Mouse (Mus musculus) erythroblast, embryonic 14.5 days (primary cell): ENCODE measurements around the gene Plekhh1. TPM values are rescaled to one million over a fixed set of nuclear protein-coding genes. Genes with fewer than 3 reads are reported as not detected.

Experiments
- H3K27me3 ChIP-seq: 2 replicates; pipeline ENCODE4 v1.6.1; 2012; ENCODE audit warnings: inconsistent platforms; ENCODE audit not compliant: control insufficient read depth
- H3K36me3 ChIP-seq: 2 replicates; pipeline ENCODE4 v1.6.1; 2012; ENCODE audit warnings: mild to moderate bottlenecking, inconsistent platforms; ENCODE audit not compliant: control insufficient read depth
- H3K4me1 ChIP-seq: 2 replicates; pipeline ENCODE4 v1.6.1; 2012; ENCODE audit warnings: inconsistent platforms; ENCODE audit not compliant: control insufficient read depth
- H3K4me3 ChIP-seq: replicated peaks from 2 replicates; pipeline ENCODE3; 2012; ENCODE audit warnings: moderate library complexity, mild to moderate bottlenecking, inconsistent platforms
- H3K9me3 ChIP-seq: 2 replicates; pipeline ENCODE4 v1.6.1; 2012; ENCODE audit warnings: low read length, inconsistent platforms, mixed read lengths; ENCODE audit not compliant: control insufficient read depth
- GATA1 ChIP-seq: IDR thresholded peaks from 2 replicates; pipeline ENCODE4 v1.6.1; 2012; ENCODE audit warnings: low read length, inconsistent platforms, mixed read lengths
- TAL1 ChIP-seq: IDR thresholded peaks from 3 replicates; pipeline ENCODE4 v1.6.1; 2012; ENCODE audit warnings: low read length, inconsistent platforms, mixed read lengths
- polyA plus RNA-seq: library from polyadenylated mRNA; stranded (reverse); fragments of >175 nt; gene quantifications from 2 replicates; pipeline ENCODE4 v1.2.3, GENCODE M21; 2012

Gene Plekhh1
- polyA plus RNA-seq, 1 experiment: not detected

GRCm38 (mm10) chr12:78996711-78997110 lies 32.3 kb upstream of the Plekhh1 start:
- Histone ChIP-seq H3K4me3 (no peak overlapping the region), H3K4me1 (no peaks in the 10 kb centered on the region), H3K9me3 (no peaks in the 10 kb centered on the region), H3K36me3 (no peaks in the 10 kb centered on the region), H3K27me3 (no peaks in the 10 kb centered on the region)
- TF ChIP-seq GATA1 (no peak), TAL1 (no peak)

GRCm38 (mm10) chr12:79002406-79002805 lies 26.6 kb upstream of the Plekhh1 start:
- Histone ChIP-seq H3K36me3 (no peaks in the 10 kb centered on the region), H3K4me1 (peaks cover 13% of the 10 kb centered on the region), H3K27me3 (peaks cover 31% of the 10 kb centered on the region), H3K4me3 (no peak overlapping the region), H3K9me3 (no peaks in the 10 kb centered on the region)
- TF ChIP-seq TAL1 (no peak), GATA1 (no peak)

- H3K4me3 ChIP-seq: no peak overlapping the region
- TF ChIP-seq TAL1: no peak
- TF ChIP-seq GATA1: no peak
- no peaks in the 10 kb centered on the region for H3K9me3 ChIP-seq
- H3K27me3 ChIP-seq: peaks cover 36% of the 10 kb centered on the region
- H3K4me1 ChIP-seq: peaks cover 14% of the 10 kb centered on the region
- no peaks in the 10 kb centered on the region for H3K36me3 ChIP-seq
Measured at GRCm38 (mm10) chr12:79002978-79003377, 26.0 kb upstream of the Plekhh1 start.

- peaks cover 42% of the 10 kb centered on the region for H3K27me3 ChIP-seq
- no peak overlapping the region for H3K4me3 ChIP-seq
- H3K4me1 ChIP-seq: peaks cover 14% of the 10 kb centered on the region
- TF ChIP-seq TAL1: no peak
- no peak for TF ChIP-seq GATA1
- H3K9me3 ChIP-seq: no peaks in the 10 kb centered on the region
- H3K36me3 ChIP-seq: no peaks in the 10 kb centered on the region
Measured at GRCm38 (mm10) chr12:79005456-79005855, 23.5 kb upstream of the Plekhh1 start.

GRCm38 (mm10) chr12:79006076-79006475 lies 22.9 kb upstream of the Plekhh1 start:
- TF ChIP-seq GATA1: no peak
- TF ChIP-seq TAL1: no peak
- Histone ChIP-seq H3K4me1 (peaks cover 14% of the 10 kb centered on the region), H3K36me3 (no peaks in the 10 kb centered on the region), H3K9me3 (no peaks in the 10 kb centered on the region), H3K4me3 (peak overlapping the region; percentile 72), H3K27me3 (peaks cover 42% of the 10 kb centered on the region)

GRCm38 (mm10) chr12:79006478-79007125 lies 22.4 kb upstream of the Plekhh1 start:
- Histone ChIP-seq H3K4me1 (peaks cover 14% of the 10 kb centered on the region), H3K4me3 (peak overlapping the region; percentile 72)
- no peak for TF ChIP-seq GATA1
- no peak for TF ChIP-seq TAL1

GRCm38 (mm10) chr12:79007126-79007753 lies 21.7 kb upstream of the Plekhh1 start, which contains the start of gene Tmem229b:
Tmem229b (minus strand) TSS chr12:79007627.
- Histone ChIP-seq H3K36me3 (no peaks in the 10 kb centered on the region), H3K4me3 (peak within 1 kb of the TSS; percentile 72), H3K4me1 (peaks cover 14% of the 10 kb centered on the region), H3K9me3 (no peaks in the 10 kb centered on the region), H3K27me3 (peaks cover 42% of the 10 kb centered on the region)
- TF ChIP-seq TAL1: no peak
- TF ChIP-seq GATA1: no peak

More at GRCm38 (mm10) chr12:79006478-79007125, 22.4 kb upstream of the Plekhh1 start:
- peaks cover 42% of the 10 kb centered on the region for H3K27me3 ChIP-seq
- H3K9me3 ChIP-seq: no peaks in the 10 kb centered on the region
- H3K36me3 ChIP-seq: no peaks in the 10 kb centered on the region

- Histone ChIP-seq H3K36me3 (no peaks in the 10 kb centered on the region), H3K4me3 (no peak overlapping the region), H3K27me3 (peaks cover 30% of the 10 kb centered on the region), H3K4me1 (peaks cover 12% of the 10 kb centered on the region), H3K9me3 (no peaks in the 10 kb centered on the region)
- TF ChIP-seq TAL1 (no peak), GATA1 (no peak)
Measured at GRCm38 (mm10) chr12:79010569-79010968, 18.4 kb upstream of the Plekhh1 start.

- H3K9me3 ChIP-seq: no peaks in the 10 kb centered on the region
- H3K27me3 ChIP-seq: no peaks in the 10 kb centered on the region
- peaks cover 3% of the 10 kb centered on the region for H3K4me1 ChIP-seq
- H3K36me3 ChIP-seq: no peaks in the 10 kb centered on the region
- TF ChIP-seq GATA1 (no peak), TAL1 (no peak)
- no peak overlapping the region for H3K4me3 ChIP-seq
Measured at GRCm38 (mm10) chr12:79016109-79016508, 12.9 kb upstream of the Plekhh1 start.

GRCm38 (mm10) chr12:79017994-79018399 lies 11.0 kb upstream of the Plekhh1 start:
- no peak for TF ChIP-seq GATA1
- no peak for TF ChIP-seq TAL1
- Histone ChIP-seq H3K4me1 (peaks cover 3% of the 10 kb centered on the region), H3K9me3 (no peaks in the 10 kb centered on the region), H3K4me3 (no peak overlapping the region), H3K27me3 (no peaks in the 10 kb centered on the region), H3K36me3 (no peaks in the 10 kb centered on the region)
